Mouse (Mus musculus) megakaryocyte, embryonic 14.5 days (primary cell): ENCODE measurements at regions not wholly inside any gene's neighbourhood (a gene's known extent, or its start where the extent isn't known, plus 50 kb on each side); places are given as distances from the start of the nearest gene placed in this dataset.

Experiments used
- FLI1 ChIP-seq: IDR thresholded peaks from 2 replicates; pipeline ENCODE4 v1.6.1; 2012; ENCODE audit warnings: low read length, inconsistent platforms, mixed read lengths
- GATA1 ChIP-seq: IDR thresholded peaks from 3 replicates; pipeline ENCODE4 v1.6.1; 2012; ENCODE audit warnings: mixed read lengths, low read length, inconsistent platforms, borderline replicate concordance

- TF ChIP-seq GATA1 (no peak), FLI1 (no peak)
These were observed 692.0 kb downstream of the Epm2a start for GRCm38 (mm10) chr10:12035159-12035558.
